Mouse (Mus musculus): ENCODE measurements around the gene Gstt4.
A peak's percentile ranks its signal among the peaks of the same experiment; 100 is the strongest.

DNA sequence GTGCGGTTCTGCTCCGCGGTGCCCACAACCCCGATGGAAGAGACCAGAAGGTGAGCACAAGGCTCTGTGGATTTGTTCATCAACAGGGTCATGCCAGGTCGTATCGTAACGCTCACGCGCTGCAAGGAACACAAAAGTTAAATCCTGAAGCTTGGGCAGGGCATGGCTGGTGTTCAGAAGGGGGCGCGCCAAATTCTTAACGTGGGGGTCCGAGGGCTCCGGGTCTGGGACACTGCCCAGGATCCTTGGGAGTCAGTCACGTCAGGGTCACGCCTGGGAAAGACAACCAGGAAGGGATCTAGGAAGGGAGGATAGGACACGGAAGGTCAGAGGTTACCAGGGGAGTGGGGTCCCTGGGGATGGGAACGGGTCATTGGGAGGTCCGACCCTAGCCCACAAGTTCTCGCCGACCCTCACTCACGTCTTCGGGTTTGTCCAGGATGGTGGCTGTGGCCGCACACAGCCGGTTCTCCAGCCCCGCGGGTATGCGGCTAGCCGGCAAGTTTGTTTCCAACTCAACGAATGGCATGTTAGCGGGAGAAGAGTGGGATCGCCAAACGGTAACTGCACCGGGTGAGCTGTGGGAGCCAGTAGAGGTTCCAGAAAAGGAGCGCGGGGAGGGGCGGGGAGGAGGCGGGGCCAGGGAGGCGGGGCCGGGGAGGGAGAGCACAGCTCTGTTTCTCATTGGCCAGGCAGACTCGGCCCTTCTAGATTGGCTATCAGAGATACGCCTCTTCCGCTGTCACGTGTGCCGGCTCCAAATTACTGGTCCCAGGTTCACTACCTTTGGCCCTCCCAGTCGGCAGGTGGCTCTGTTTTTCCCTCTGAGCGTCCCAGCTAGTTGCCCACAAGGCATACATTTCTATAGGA lies 49.3 kb downstream of the Gstt4 start, which contains the start of gene Ddt:
- TF ChIP-seq CTCF (IDR thresholded peaks at IDR 0.05; ENCODE audit: low read depth, low read length) (peak; percentile 65), EP300 (IDR thresholded peaks at IDR 0.05; ENCODE audit: insufficient read depth, low read depth, low read length) (0 out of 2 replicates have a peak, but pooled peaks have one; percentile 36), POLR2A (IDR thresholded peaks at IDR 0.05; ENCODE audit: insufficient read depth, low read length) (peak; percentile 71)
